Mouse (Mus musculus): Measurements from ENCODE around the gene Pex11b. TPM values are rescaled to one million over a fixed set of nuclear protein-coding genes. Genes with fewer than 3 reads are reported as not detected.

The Pex11b gene
- polyA plus RNA-seq (2016; fragmentation: Nextera tagmentation; extraction: Ambion mirVana): 40.8 and 48.2 TPM in 2 replicates

GRCm38 (mm10) chr3:96634928-96635879 lies at the start of gene Pex11b, which contains the start of gene Gm42957:
Gene Pex11b (plus strand): TSS chr3:96635376.
Gene Gm42957 (plus strand): TSS chr3:96635474.
- WGBS: 2% methylated on average over 60 of the region's 60 CpGs
- H3K27me3 ChIP-seq: no peaks in the 10 kb centered on the region
- H3K27ac ChIP-seq: peak within 1 kb of the TSS; percentile 81
- peak; percentile 88 for ATAC-seq (ENCODE audit: low FRiP score)
- peak within 1 kb of the TSS; percentile 94 for H3K4me3 ChIP-seq
- H3K4me1 ChIP-seq: peaks cover 27% of the 10 kb centered on the region
- peaks cover 50% of the 10 kb centered on the region for H3K36me3 ChIP-seq
- H3K9ac ChIP-seq: peak within 1 kb of the TSS; percentile 95
- H3K9me3 ChIP-seq (replicated peaks): no peaks in the 10 kb centered on the region
- peak within 1 kb of the TSS; percentile 87 for H3K4me2 ChIP-seq (replicated peaks)

DNA sequence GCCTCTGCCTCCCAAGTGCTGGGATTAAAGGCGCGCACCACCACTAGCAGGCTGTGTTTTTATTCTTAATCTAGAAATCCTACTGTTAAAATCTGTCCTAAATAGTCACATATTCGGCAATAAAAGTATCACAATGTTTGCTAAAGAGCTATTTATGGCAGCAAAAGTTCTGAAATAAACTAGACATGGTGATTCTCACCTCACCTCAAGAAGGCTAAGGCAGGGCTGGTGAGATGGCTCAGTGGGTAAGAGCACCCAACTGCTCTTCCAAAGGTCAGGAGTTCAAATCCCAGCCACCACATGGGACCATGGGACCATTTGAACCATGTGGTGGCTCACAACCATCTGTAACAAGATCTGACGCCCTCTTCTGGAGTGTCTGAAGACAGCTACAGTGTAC lies 44.5 kb upstream of the Pex11b start:
- Histone ChIP-seq H3K4me2 (replicated peaks) (no peak overlapping the region), H3K9ac (no peak overlapping the region), H3K4me3 (no peak overlapping the region), H3K36me3 (no peaks in the 10 kb centered on the region), H3K9me3 (replicated peaks) (0 out of 2 replicates have a peak, but pooled peaks cover 3% of the 10 kb centered on the region), H3K4me1 (peaks cover 13% of the 10 kb centered on the region), H3K27me3 (peaks cover 10% of the 10 kb centered on the region), H3K27ac (no peak overlapping the region)
- no peak for ATAC-seq (ENCODE audit: low FRiP score)
- WGBS: 83% methylated on average over 4 of the region's 4 CpGs

- peak; percentile 2; the same call in 1 of the 2 replicates for ATAC-seq (ENCODE audit: low FRiP score)
- Histone ChIP-seq H3K27me3 (peaks cover 24% of the 10 kb centered on the region), H3K9ac (peak overlapping the region; percentile 61), H3K27ac (peak overlapping the region; percentile 81), H3K4me1 (peaks cover 38% of the 10 kb centered on the region), H3K4me2 (replicated peaks) (peak overlapping the region; percentile 86), H3K36me3 (no peaks in the 10 kb centered on the region), H3K4me3 (peak overlapping the region; percentile 57), H3K9me3 (replicated peaks) (no peaks in the 10 kb centered on the region)
- 1% methylated on average over 10 of the region's 10 CpGs for WGBS
Measured at GRCm38 (mm10) chr3:96593374-96593773, 41.8 kb upstream of the Pex11b start.

DNA sequence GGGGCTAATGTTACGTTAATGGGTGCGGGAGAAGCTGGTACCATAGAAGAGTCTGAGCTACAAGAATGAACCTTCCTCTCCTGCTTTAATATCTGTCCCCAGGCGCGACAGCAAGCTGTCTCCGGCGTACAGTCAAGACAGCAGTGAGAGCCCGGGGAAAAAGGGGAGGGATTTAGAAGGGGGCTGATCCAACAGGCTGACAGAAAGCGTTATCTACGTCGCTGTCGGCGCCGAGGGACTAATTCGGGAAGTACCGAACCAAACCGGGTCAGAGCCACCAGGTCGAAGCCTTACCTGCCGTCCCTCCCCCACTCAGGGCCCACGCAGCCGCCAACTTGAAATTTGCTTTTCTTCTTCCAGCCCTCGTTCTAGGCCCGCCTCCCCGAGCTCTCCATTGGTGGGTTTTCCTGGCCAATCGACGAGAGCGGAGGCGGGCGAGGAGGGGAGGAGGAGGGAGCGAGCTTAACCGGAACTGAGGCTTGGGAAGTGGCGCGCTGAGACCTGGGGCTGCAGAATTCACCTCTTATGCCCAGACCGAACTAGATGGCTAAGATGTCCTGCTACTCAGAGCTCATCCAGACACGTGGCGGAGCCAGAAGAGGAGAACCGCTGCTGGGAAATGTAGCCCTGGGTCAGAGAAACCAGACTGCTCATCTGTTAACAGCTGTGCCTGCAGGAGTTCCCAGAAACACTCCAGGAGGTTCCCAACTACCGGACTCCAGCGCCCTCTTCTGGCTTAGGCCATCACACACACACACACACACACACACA lies 41.2 kb upstream of the Pex11b start, which contains the start of gene Polr3gl:
Gene Polr3gl (minus strand): TSS at position 392 of the 771 bp plus-strand sequence.
- peak within 1 kb of the TSS; percentile 86 for H3K4me2 ChIP-seq (replicated peaks)
- under 1% methylated on average over 38 of the region's 38 CpGs for WGBS
- peak within 1 kb of the TSS; percentile 81 for H3K27ac ChIP-seq
- peaks cover 43% of the 10 kb centered on the region for H3K4me1 ChIP-seq
- peak within 1 kb of the TSS; percentile 57 for H3K4me3 ChIP-seq
- no peaks in the 10 kb centered on the region for H3K9me3 ChIP-seq (replicated peaks)
- H3K36me3 ChIP-seq: no peaks in the 10 kb centered on the region
- ATAC-seq (ENCODE audit: low FRiP score): peak; percentile 80
- peaks cover 27% of the 10 kb centered on the region for H3K27me3 ChIP-seq
- peak within 1 kb of the TSS; percentile 61 for H3K9ac ChIP-seq

- no peak overlapping the region for H3K27ac ChIP-seq
- no peaks in the 10 kb centered on the region for H3K36me3 ChIP-seq
- no peak overlapping the region for H3K4me2 ChIP-seq (replicated peaks)
- no peak overlapping the region for H3K9ac ChIP-seq
- H3K4me3 ChIP-seq: no peak overlapping the region
- no peaks in the 10 kb centered on the region for H3K9me3 ChIP-seq (replicated peaks)
- H3K27me3 ChIP-seq: peaks cover 32% of the 10 kb centered on the region
- peaks cover 47% of the 10 kb centered on the region for H3K4me1 ChIP-seq
- ATAC-seq (ENCODE audit: low FRiP score): no peak
- WGBS: 81% methylated on average over 5 of the region's 5 CpGs
Measured at GRCm38 (mm10) chr3:96594851-96595250, 40.3 kb upstream of the Pex11b start.

GRCm38 (mm10) chr3:96595661-96596060 lies 39.5 kb upstream of the Pex11b start:
- peaks cover 52% of the 10 kb centered on the region for H3K4me1 ChIP-seq
- H3K9ac ChIP-seq: no peak overlapping the region
- H3K27me3 ChIP-seq: peaks cover 32% of the 10 kb centered on the region

DNA sequence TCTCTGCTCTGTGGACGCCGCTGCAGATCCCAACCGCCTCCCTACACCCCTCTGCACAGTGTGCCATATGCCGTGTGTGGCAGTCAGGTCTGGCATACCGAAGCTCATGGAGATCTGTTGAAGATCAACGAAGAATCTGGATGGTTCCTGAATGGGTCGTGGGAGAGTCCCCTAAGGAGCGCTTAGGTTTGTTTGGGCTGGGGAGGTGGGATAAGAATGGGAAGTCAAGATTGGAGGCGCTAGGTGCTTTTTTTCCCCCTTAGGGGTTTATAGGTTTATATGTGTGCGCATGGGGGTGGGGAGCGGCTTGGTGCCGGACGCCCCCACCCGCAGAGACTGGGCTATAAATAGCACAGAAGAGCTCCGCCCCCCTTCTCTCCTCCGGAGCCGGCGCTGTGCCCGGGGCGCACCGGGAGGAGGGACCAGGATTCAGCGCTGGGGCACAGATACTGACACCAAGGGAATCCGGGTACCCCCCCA lies 38.9 kb upstream of the Pex11b start, which contains the start of gene Ankrd34a:
Gene Ankrd34a (plus strand): TSS at position 409 of the 480 bp plus-strand sequence.
- Histone ChIP-seq H3K4me2 (replicated peaks) (peak within 1 kb of the TSS; percentile 94), H3K4me1 (peaks cover 52% of the 10 kb centered on the region), H3K36me3 (no peaks in the 10 kb centered on the region), H3K27ac (peak within 1 kb of the TSS; percentile 79), H3K9ac (peak within 1 kb of the TSS; percentile 78), H3K27me3 (peaks cover 32% of the 10 kb centered on the region), H3K4me3 (peak within 1 kb of the TSS; percentile 52), H3K9me3 (replicated peaks) (no peaks in the 10 kb centered on the region)
- 2% methylated on average over 20 of the region's 23 CpGs for WGBS
- ATAC-seq (ENCODE audit: low FRiP score): no peak

More at GRCm38 (mm10) chr3:96595661-96596060, 39.5 kb upstream of the Pex11b start:
- H3K27ac ChIP-seq: no peak overlapping the region
- H3K4me2 ChIP-seq (replicated peaks): peak overlapping the region; percentile 94
- WGBS: 22% methylated on average over 6 of the region's 6 CpGs
- ATAC-seq (ENCODE audit: low FRiP score): no peak
- no peak overlapping the region; the same call in 1 of the 2 replicates for H3K4me3 ChIP-seq
- H3K9me3 ChIP-seq (replicated peaks): no peaks in the 10 kb centered on the region
- no peaks in the 10 kb centered on the region for H3K36me3 ChIP-seq

- WGBS: under 1% methylated on average over 11 of the region's 12 CpGs
- Histone ChIP-seq H3K4me3 (peak overlapping the region; percentile 52), H3K4me1 (peaks cover 52% of the 10 kb centered on the region), H3K36me3 (no peaks in the 10 kb centered on the region), H3K27ac (no peak overlapping the region), H3K27me3 (peaks cover 32% of the 10 kb centered on the region), H3K9me3 (replicated peaks) (no peaks in the 10 kb centered on the region), H3K4me2 (replicated peaks) (peak overlapping the region; percentile 94), H3K9ac (peak overlapping the region; percentile 78)
- no peak for ATAC-seq (ENCODE audit: low FRiP score)
Measured at GRCm38 (mm10) chr3:96596855-96597254, 38.3 kb upstream of the Pex11b start.

GRCm38 (mm10) chr3:96597435-96597891 lies 37.7 kb upstream of the Pex11b start:
- H3K4me3 ChIP-seq: peak overlapping the region; percentile 52
- WGBS: under 1% methylated on average over 40 of the region's 40 CpGs
- H3K9ac ChIP-seq: peak overlapping the region; percentile 78
- peaks cover 32% of the 10 kb centered on the region for H3K27me3 ChIP-seq
- H3K27ac ChIP-seq: peak overlapping the region; percentile 79
- peaks cover 57% of the 10 kb centered on the region for H3K4me1 ChIP-seq
- H3K9me3 ChIP-seq (replicated peaks): no peaks in the 10 kb centered on the region
- no peak for ATAC-seq (ENCODE audit: low FRiP score)
- H3K36me3 ChIP-seq: no peaks in the 10 kb centered on the region
- H3K4me2 ChIP-seq (replicated peaks): peak overlapping the region; percentile 94

GRCm38 (mm10) chr3:96598156-96599068 lies 36.8 kb upstream of the Pex11b start:
- WGBS: 1% methylated on average over 53 of the region's 54 CpGs
- H3K4me1 ChIP-seq: peaks cover 58% of the 10 kb centered on the region
- ATAC-seq (ENCODE audit: low FRiP score): no peak
- peak overlapping the region; percentile 52 for H3K4me3 ChIP-seq
- H3K36me3 ChIP-seq: no peaks in the 10 kb centered on the region
- H3K27ac ChIP-seq: peak overlapping the region; percentile 79
- H3K9ac ChIP-seq: peak overlapping the region; percentile 78
- H3K27me3 ChIP-seq: peaks cover 32% of the 10 kb centered on the region
- H3K4me2 ChIP-seq (replicated peaks): peak overlapping the region; percentile 94
- no peaks in the 10 kb centered on the region for H3K9me3 ChIP-seq (replicated peaks)

DNA sequence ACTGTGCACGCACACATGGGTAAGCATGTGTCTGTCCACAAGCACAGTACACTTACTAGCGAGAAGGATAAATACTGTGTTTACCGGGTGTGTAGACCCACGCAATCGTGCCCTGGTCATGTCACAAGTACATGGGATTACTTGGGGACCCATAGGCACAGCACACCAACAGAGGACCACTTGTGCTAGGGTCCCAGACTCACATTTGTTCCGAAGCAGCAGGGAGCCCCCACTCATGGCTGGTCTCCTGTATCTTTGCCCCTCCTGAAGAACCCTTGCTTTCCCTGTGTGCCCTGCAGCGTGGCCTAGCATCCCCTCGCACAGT lies 36.1 kb upstream of the Pex11b start:
- peaks cover 64% of the 10 kb centered on the region for H3K4me1 ChIP-seq
- H3K9ac ChIP-seq: peak overlapping the region; percentile 78; the same call in 1 of the 2 replicates
- peak overlapping the region; percentile 94 for H3K4me2 ChIP-seq (replicated peaks)

More for the DNA sequence above, 36.1 kb upstream of the Pex11b start:
- H3K27ac ChIP-seq: 0 out of 2 replicates have a peak overlapping the region, but pooled peaks have one; percentile 79
- ATAC-seq (ENCODE audit: low FRiP score): no peak
- H3K27me3 ChIP-seq: peaks cover 32% of the 10 kb centered on the region
- H3K4me3 ChIP-seq: peak overlapping the region; percentile 52; the same call in 1 of the 2 replicates
- H3K36me3 ChIP-seq: no peaks in the 10 kb centered on the region
- WGBS: 38% methylated on average over 8 of the region's 8 CpGs
- no peaks in the 10 kb centered on the region for H3K9me3 ChIP-seq (replicated peaks)
